Mouse (Mus musculus): ENCODE data around the gene Txnrd1. TPM values are rescaled to one million over a fixed set of nuclear protein-coding genes. Genes with fewer than 3 reads are reported as not detected.

Txnrd1 gene
- polyA plus RNA-seq, 1 experiment from 2014 or later: 170 TPM

DNA sequence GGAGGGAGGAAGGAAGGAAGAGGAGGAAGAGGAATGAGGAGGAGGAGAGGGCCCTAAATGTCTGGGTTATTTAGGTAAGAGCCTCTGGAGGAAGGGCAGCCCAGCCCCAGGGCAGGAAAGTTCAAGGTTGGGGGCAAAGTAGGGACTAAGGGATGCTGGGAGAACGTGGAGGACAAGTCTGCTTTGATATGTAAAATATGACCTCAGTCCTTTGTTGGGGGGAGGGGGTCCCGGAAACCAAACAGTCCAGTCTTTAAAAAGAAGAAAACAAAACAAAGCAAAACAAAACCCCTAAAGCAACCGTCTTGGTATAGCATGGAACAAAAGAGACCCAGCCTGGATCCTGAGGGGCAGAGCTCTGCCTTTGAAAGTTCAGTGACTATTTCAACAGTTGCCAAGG lies 24.4 kb upstream of the Txnrd1 start:
- Histone ChIP-seq H3K4me3 (ENCODE audit: low read depth, low read length) (no peak overlapping the region), H3K9me3 (ENCODE audit: control insufficient read depth, low read length) (no peaks in the 10 kb centered on the region), H3K36me3 (ENCODE audit: control insufficient read depth, insufficient read depth, low read length) (no peaks in the 10 kb centered on the region), H3K4me2 (ENCODE audit: low read depth, severe bottlenecking) (no peak overlapping the region), H3K9ac (ENCODE audit: low read length) (no peak overlapping the region), H3K4me1 (ENCODE audit: control insufficient read depth, insufficient read depth, low read length) (no peaks in the 10 kb centered on the region), H3K27ac (replicated peaks; ENCODE audit: low read depth, low read length) (no peak overlapping the region), H3K27me3 (ENCODE audit: control insufficient read depth, insufficient read depth, low read length) (no peaks in the 10 kb centered on the region)
- 43% methylated on average over 3 of the region's 3 CpGs for WGBS
- DNase-seq (ENCODE audit: low spot score): no peak
- no peak for ATAC-seq (ENCODE audit: insufficient number of reproducible peaks, low FRiP score, low TSS enrichment, low read depth)

GRCm38 (mm10) chr10:82811855-82812431 lies 21.8 kb upstream of the Txnrd1 start:
- ATAC-seq (ENCODE audit: insufficient number of reproducible peaks, low FRiP score, low TSS enrichment, low read depth): peak; percentile 81
- H3K4me1 ChIP-seq (ENCODE audit: control insufficient read depth, insufficient read depth, low read length): no peaks in the 10 kb centered on the region
- peak overlapping the region; percentile 62 for H3K9ac ChIP-seq (ENCODE audit: low read length)
- no peaks in the 10 kb centered on the region for H3K9me3 ChIP-seq (ENCODE audit: control insufficient read depth, low read length)
- H3K36me3 ChIP-seq (ENCODE audit: control insufficient read depth, insufficient read depth, low read length): no peaks in the 10 kb centered on the region
- peak overlapping the region; percentile 51 for H3K4me3 ChIP-seq (ENCODE audit: low read depth, low read length)
- H3K4me2 ChIP-seq (ENCODE audit: low read depth, severe bottlenecking): peak overlapping the region; percentile 53
- no peak overlapping the region for H3K27ac ChIP-seq (replicated peaks; ENCODE audit: low read depth, low read length)
- H3K27me3 ChIP-seq (ENCODE audit: control insufficient read depth, insufficient read depth, low read length): no peaks in the 10 kb centered on the region
- 6% methylated on average over 50 of the region's 52 CpGs for WGBS
- DNase-seq (ENCODE audit: low spot score): peak; percentile 88

DNA sequence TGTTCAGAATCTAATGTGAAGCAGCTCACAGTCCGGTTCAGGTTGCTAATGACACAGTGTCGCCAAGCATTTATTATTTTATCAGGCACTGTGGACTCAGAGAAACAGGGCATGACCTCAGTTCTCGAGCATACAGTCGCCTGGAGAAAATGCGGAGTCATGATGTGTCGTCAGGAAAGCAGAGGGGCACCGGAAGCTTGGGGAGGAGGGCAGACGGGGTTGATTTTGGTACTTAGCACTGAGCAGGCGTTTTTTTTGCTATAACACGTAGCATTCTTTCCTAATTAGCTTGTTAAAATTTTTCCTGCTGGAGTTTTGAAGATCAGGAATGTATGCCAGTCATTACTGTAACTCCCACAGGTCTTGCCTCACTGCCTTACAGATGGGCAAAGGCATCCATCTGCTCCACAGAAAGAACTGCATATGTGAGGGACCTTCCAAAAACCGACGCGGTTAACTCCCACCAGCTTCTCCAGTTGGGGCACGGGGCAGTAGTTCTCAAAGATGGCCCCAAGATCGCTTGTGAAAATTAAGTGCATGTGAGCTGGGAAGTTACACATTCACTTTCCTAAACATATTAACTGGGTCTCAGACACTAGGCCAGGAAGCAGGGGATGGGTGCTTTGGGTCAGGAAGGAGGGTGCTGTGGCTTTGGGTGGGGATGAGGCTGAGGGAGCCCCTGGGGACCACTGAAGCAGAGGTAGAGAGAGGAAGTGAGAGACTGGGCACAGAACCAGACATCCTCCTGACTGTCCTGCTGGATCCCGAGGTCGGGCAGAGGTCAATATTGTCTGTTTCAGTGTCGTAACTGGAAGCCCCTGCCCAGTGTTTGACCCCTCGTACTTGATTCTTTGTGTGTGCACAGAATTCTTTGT lies 19.4 kb upstream of the Txnrd1 start:
- DNase-seq (ENCODE audit: low spot score) (peak; percentile 43), ATAC-seq (ENCODE audit: insufficient number of reproducible peaks, low FRiP score, low TSS enrichment, low read depth) (no peak)
- Histone ChIP-seq H3K36me3 (ENCODE audit: control insufficient read depth, insufficient read depth, low read length) (no peaks in the 10 kb centered on the region), H3K4me3 (ENCODE audit: low read depth, low read length) (no peak overlapping the region), H3K4me2 (ENCODE audit: low read depth, severe bottlenecking) (no peak overlapping the region), H3K4me1 (ENCODE audit: control insufficient read depth, insufficient read depth, low read length) (no peaks in the 10 kb centered on the region), H3K9me3 (ENCODE audit: control insufficient read depth, low read length) (no peaks in the 10 kb centered on the region), H3K27ac (replicated peaks; ENCODE audit: low read depth, low read length) (no peak overlapping the region), H3K9ac (ENCODE audit: low read length) (no peak overlapping the region), H3K27me3 (ENCODE audit: control insufficient read depth, insufficient read depth, low read length) (no peaks in the 10 kb centered on the region)
- 39% methylated on average over 19 of the region's 19 CpGs for WGBS

- Histone ChIP-seq H3K4me2 (ENCODE audit: low read depth, severe bottlenecking) (no peak overlapping the region), H3K27ac (replicated peaks; ENCODE audit: low read depth, low read length) (no peak overlapping the region), H3K4me1 (ENCODE audit: control insufficient read depth, insufficient read depth, low read length) (no peaks in the 10 kb centered on the region), H3K36me3 (ENCODE audit: control insufficient read depth, insufficient read depth, low read length) (no peaks in the 10 kb centered on the region), H3K9me3 (ENCODE audit: control insufficient read depth, low read length) (no peaks in the 10 kb centered on the region), H3K27me3 (ENCODE audit: control insufficient read depth, insufficient read depth, low read length) (no peaks in the 10 kb centered on the region), H3K4me3 (ENCODE audit: low read depth, low read length) (no peak overlapping the region), H3K9ac (ENCODE audit: low read length) (no peak overlapping the region)
- DNase-seq (ENCODE audit: low spot score): no peak
- no peak for ATAC-seq (ENCODE audit: insufficient number of reproducible peaks, low FRiP score, low TSS enrichment, low read depth)
- WGBS: 88% methylated on average over 9 of the region's 9 CpGs
Observed at GRCm38 (mm10) chr10:82816441-82816840, 17.3 kb upstream of the Txnrd1 start.

DNA sequence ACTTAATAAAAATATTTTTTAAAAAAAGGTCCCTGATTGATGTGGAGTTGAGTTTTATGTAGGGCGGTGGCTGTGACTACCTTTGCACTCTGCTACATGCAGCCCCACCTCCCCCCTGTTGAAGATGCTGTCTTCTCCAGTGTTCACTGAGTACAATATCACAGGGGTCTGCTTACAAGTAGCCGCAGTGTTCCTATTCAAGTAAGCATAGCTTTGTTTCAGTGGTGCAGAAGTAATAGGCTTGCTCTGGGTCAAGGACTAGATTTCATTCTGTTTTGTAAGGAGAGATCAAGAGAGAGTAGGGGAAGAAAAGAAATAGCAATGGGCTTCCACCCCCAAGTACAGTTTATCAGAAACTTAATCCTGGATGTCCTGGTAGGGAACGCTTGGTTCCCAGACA lies 16.2 kb upstream of the Txnrd1 start:
- no peaks in the 10 kb centered on the region for H3K9me3 ChIP-seq (ENCODE audit: control insufficient read depth, low read length)
- no peak overlapping the region for H3K27ac ChIP-seq (replicated peaks; ENCODE audit: low read depth, low read length)
- H3K36me3 ChIP-seq (ENCODE audit: control insufficient read depth, insufficient read depth, low read length): no peaks in the 10 kb centered on the region
- H3K4me1 ChIP-seq (ENCODE audit: control insufficient read depth, insufficient read depth, low read length): no peaks in the 10 kb centered on the region
- H3K4me3 ChIP-seq (ENCODE audit: low read depth, low read length): no peak overlapping the region
- WGBS: 95% methylated on average over 3 of the region's 3 CpGs
- H3K4me2 ChIP-seq (ENCODE audit: low read depth, severe bottlenecking): no peak overlapping the region
- no peak overlapping the region for H3K9ac ChIP-seq (ENCODE audit: low read length)
- DNase-seq (ENCODE audit: low spot score): no peak
- ATAC-seq (ENCODE audit: insufficient number of reproducible peaks, low FRiP score, low TSS enrichment, low read depth): no peak
- no peaks in the 10 kb centered on the region for H3K27me3 ChIP-seq (ENCODE audit: control insufficient read depth, insufficient read depth, low read length)

- DNase-seq (ENCODE audit: low spot score): no peak
- Histone ChIP-seq H3K9me3 (ENCODE audit: control insufficient read depth, low read length) (no peaks in the 10 kb centered on the region), H3K4me1 (ENCODE audit: control insufficient read depth, insufficient read depth, low read length) (no peaks in the 10 kb centered on the region), H3K27ac (replicated peaks; ENCODE audit: low read depth, low read length) (no peak overlapping the region), H3K9ac (ENCODE audit: low read length) (no peak overlapping the region), H3K27me3 (ENCODE audit: control insufficient read depth, insufficient read depth, low read length) (no peaks in the 10 kb centered on the region), H3K4me2 (ENCODE audit: low read depth, severe bottlenecking) (no peak overlapping the region), H3K36me3 (ENCODE audit: control insufficient read depth, insufficient read depth, low read length) (no peaks in the 10 kb centered on the region), H3K4me3 (ENCODE audit: low read depth, low read length) (no peak overlapping the region)
- ATAC-seq (ENCODE audit: insufficient number of reproducible peaks, low FRiP score, low TSS enrichment, low read depth): no peak
- 74% methylated on average over 9 of the region's 9 CpGs for WGBS
Observed at GRCm38 (mm10) chr10:82817936-82818335, 15.8 kb upstream of the Txnrd1 start.

DNA sequence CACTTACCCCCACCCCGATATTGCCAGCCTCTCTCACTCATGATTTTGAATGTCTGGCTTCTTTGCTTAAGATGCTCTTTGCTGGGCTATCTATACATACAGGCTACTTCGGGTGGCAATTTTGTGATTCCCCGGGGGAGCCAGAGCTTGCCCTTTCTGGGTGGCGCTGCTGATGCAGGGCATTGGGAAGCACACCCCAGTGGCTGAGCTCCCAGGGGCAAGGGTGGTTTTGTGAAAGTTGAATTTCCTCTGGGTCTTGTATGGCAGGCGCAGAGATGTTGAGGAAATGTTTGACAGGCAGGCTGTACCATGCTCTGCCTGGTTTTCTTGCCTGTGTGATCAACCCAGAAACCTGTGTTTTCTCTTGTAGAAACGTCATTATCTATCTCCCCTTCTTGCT lies 15.1 kb upstream of the Txnrd1 start:
- no peak overlapping the region for H3K9ac ChIP-seq (ENCODE audit: low read length)
- H3K36me3 ChIP-seq (ENCODE audit: control insufficient read depth, insufficient read depth, low read length): no peaks in the 10 kb centered on the region
- H3K27me3 ChIP-seq (ENCODE audit: control insufficient read depth, insufficient read depth, low read length): no peaks in the 10 kb centered on the region
- DNase-seq (ENCODE audit: low spot score): no peak
- 81% methylated on average over 6 of the region's 6 CpGs for WGBS
- H3K4me2 ChIP-seq (ENCODE audit: low read depth, severe bottlenecking): no peak overlapping the region
- no peak for ATAC-seq (ENCODE audit: insufficient number of reproducible peaks, low FRiP score, low TSS enrichment, low read depth)
- no peaks in the 10 kb centered on the region for H3K9me3 ChIP-seq (ENCODE audit: control insufficient read depth, low read length)
- no peak overlapping the region for H3K27ac ChIP-seq (replicated peaks; ENCODE audit: low read depth, low read length)
- H3K4me1 ChIP-seq (ENCODE audit: control insufficient read depth, insufficient read depth, low read length): no peaks in the 10 kb centered on the region
- no peak overlapping the region for H3K4me3 ChIP-seq (ENCODE audit: low read depth, low read length)

GRCm38 (mm10) chr10:82823108-82823778 lies 10.5 kb upstream of the Txnrd1 start:
- no peaks in the 10 kb centered on the region for H3K36me3 ChIP-seq (ENCODE audit: control insufficient read depth, insufficient read depth, low read length)
- no peak overlapping the region for H3K27ac ChIP-seq (replicated peaks; ENCODE audit: low read depth, low read length)
- 56% methylated on average over 14 of the region's 14 CpGs for WGBS
- H3K4me2 ChIP-seq (ENCODE audit: low read depth, severe bottlenecking): no peak overlapping the region
- H3K4me3 ChIP-seq (ENCODE audit: low read depth, low read length): no peak overlapping the region
- DNase-seq (ENCODE audit: low spot score): peak; percentile 27
- H3K9ac ChIP-seq (ENCODE audit: low read length): no peak overlapping the region
- no peaks in the 10 kb centered on the region for H3K27me3 ChIP-seq (ENCODE audit: control insufficient read depth, insufficient read depth, low read length)
- no peaks in the 10 kb centered on the region for H3K9me3 ChIP-seq (ENCODE audit: control insufficient read depth, low read length)
- H3K4me1 ChIP-seq (ENCODE audit: control insufficient read depth, insufficient read depth, low read length): no peaks in the 10 kb centered on the region
- ATAC-seq (ENCODE audit: insufficient number of reproducible peaks, low FRiP score, low TSS enrichment, low read depth): no peak
